Mouse (Mus musculus): ENCODE data around the gene Trpc2.
A peak's percentile ranks its signal among the peaks of the same experiment; 100 is the strongest.
"Not testable (repeated sequence)": the region's sequence is repeated elsewhere in the genome, so short reads cannot be mapped to it uniquely, and the experiment has no call there.

Trpc2 gene

GRCm38 (mm10) chr7:102082816-102083215 lies at the start of gene Trpc2:
Trpc2 (plus strand) TSS chr7:102083116.
- DNase-seq (ENCODE audit: low read depth, low spot score): no peak

GRCm38 (mm10) chr7:102034904-102035303 lies 48.0 kb upstream of the Trpc2 start:
- DNase-seq (ENCODE audit: low read depth, low spot score): no peak

DNA sequence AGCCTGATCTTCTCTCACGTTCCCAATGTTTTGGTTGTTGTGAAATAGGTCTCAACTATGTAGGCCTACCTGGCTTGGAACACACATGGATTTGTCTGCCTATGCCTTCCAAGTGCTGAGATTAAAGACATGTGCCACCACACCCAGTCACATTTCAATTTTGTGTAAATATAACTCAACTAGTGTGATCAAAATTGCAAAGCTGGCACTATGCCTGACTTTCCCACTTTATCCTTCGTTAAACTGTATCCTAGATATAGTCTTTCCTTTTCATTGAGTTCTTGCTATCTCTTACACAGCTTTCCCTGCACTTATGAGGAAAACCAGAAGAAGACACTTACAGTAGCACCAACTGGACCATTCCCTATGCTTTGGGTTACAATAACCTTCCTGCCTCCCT lies 47.4 kb upstream of the Trpc2 start:
- no peak for DNase-seq (ENCODE audit: low read depth, low spot score)

- DNase-seq (ENCODE audit: low read depth, low spot score): no peak
Measured at GRCm38 (mm10) chr7:102037318-102037717, 45.6 kb upstream of the Trpc2 start.

DNA sequence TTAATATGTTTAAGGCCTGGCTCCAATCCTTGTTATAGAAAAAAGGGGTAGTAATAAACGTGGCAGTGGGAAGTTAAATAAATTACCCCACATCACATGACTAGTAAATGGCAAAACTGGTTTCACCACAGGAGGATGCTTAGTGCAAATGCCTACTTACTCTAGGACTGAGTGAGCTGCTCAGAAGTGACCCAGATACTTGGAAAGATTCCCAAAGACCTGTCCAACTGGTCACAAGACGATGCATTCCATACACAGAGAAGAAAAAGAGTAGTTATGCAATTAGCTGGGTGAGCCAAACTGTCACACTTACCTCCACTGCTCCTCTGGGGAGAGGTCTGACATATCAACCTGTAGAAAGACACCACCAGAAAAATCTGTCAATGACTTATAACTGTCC lies 40.6 kb upstream of the Trpc2 start:
- DNase-seq (ENCODE audit: low read depth, low spot score): no peak

GRCm38 (mm10) chr7:102048524-102048923 lies 34.4 kb upstream of the Trpc2 start:
- DNase-seq (ENCODE audit: low read depth, low spot score): not testable (repeated sequence)

DNA sequence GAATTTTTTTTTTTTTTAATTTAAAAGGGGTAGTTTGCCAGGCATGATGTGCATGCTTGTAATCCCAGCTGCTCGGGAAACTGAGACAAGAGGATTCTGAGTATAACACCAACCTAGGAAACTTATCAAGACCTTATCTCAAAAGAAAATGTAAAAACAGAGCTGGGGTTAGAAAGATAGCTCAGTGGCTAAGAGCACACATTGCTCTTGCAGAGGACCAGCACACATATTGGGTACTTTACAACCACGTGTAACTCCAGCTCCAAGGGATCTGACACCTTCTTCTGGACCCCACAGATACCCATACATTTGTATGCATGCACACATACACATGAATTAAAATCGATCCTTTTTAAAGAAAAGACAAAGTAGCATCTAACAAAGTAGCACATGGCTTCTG lies 21.6 kb upstream of the Trpc2 start:
- DNase-seq (ENCODE audit: low read depth, low spot score): no peak

- DNase-seq (ENCODE audit: low read depth, low spot score): no peak
Measured at GRCm38 (mm10) chr7:102062203-102062602, 20.7 kb upstream of the Trpc2 start.

GRCm38 (mm10) chr7:102063891-102064290 lies 19.0 kb upstream of the Trpc2 start:
- no peak for DNase-seq (ENCODE audit: low read depth, low spot score)

DNA sequence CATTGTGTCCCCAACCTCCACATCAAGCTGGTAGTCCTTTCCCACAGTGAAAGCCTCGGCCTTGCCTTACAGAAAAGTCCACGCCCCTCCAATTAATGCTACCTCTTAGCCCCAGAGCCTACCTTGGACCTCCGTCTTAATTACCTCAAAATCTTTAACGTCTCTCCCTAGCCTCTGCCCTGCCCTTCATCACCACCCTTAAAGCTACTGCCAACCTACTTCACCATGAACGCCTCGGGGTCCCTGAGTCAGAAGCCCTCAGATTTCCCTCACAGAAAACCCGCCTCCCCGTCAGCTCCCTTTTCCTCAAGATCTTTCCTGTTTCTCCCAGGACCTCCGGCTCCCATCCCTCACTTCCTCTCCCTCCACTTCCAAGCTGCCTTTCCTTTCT lies 18.3 kb upstream of the Trpc2 start:
- DNase-seq (ENCODE audit: low read depth, low spot score): no peak

GRCm38 (mm10) chr7:102065046-102065891 lies 17.6 kb upstream of the Trpc2 start, which contains the start of the genes Rnf121, Xndc1 and Xntrpc:
Rnf121 (minus strand) TSS chr7:102065469.
Xndc1 (plus strand) TSS chr7:102065511.
Xntrpc (plus strand) TSS chr7:102065713.
- peak; percentile 88 for DNase-seq (ENCODE audit: low read depth, low spot score)

DNA sequence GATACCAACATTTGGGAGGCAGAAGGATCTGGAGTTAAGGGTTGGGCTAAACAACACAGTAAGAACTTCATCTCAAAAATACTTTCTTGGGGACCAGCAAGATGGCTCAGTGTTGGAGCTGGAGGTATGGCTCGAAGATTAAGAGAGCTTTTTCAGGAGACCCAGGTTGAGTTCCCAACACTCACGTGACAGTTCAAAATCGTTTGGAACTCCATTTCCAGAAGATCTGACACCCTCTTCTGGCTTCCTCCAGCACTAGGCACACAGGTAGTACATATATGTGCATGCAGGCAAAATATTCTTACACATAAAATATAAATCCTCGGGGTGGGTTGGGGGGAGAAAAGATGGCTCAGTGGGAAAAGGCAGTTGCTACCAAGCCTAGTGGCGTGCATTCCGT lies 16.6 kb upstream of the Trpc2 start:
- DNase-seq (ENCODE audit: low read depth, low spot score): no peak

DNA sequence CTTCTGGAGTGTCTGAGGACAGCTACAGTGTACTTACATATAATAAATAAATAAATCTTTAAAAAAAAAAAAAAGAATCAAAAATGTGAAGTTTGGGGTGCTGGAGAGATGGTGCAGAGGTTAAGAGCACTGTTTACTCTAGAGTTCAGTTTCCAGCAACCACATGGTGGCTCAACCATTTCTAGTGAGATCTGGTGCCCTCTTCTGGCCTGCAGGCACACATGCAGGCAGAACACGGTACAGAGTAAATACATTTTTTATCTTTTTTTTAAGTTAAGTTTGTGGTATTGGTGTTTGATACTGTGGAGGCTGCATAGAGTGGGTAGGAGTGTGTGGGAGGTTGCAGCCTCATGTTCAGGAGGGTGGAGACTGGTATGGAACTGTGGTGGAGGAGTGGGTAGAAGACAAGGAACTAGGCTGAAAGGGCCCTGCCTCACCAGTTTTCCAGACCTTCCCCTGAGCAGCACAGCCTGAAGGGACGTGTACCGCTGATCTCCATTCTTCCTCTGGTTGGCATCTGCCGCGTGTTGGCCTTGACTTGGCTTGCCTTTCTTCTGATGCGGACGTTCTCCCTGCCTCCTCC lies 6.1 kb upstream of the Trpc2 start:
- no peak for DNase-seq (ENCODE audit: low read depth, low spot score)

GRCm38 (mm10) chr7:102078517-102078916 lies 4.4 kb upstream of the Trpc2 start:
- DNase-seq (ENCODE audit: low read depth, low spot score): no peak

DNA sequence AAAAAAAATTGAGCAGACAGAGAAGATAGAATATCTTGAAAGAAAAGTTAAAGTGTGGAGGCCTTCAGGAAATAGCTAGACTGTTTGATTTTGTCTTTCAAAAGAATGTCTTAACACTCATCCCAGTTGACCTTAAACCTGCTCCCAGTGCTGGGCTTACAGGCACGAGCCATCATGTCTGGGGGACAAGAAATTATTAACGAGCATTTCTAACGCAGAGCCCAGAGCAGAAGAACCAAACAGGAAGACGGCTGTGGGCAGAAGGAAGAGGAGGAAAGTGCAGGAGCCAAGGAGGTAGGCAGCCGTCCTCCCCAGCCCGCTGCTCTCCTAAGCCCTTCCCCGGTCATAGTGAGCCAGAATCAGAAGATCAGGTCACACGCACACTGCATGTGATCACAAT lies 2.6 kb upstream of the Trpc2 start:
- no peak for DNase-seq (ENCODE audit: low read depth, low spot score)

- no peak for DNase-seq (ENCODE audit: low read depth, low spot score)
Measured at GRCm38 (mm10) chr7:102081784-102082183, 1.1 kb upstream of the Trpc2 start.

DNA sequence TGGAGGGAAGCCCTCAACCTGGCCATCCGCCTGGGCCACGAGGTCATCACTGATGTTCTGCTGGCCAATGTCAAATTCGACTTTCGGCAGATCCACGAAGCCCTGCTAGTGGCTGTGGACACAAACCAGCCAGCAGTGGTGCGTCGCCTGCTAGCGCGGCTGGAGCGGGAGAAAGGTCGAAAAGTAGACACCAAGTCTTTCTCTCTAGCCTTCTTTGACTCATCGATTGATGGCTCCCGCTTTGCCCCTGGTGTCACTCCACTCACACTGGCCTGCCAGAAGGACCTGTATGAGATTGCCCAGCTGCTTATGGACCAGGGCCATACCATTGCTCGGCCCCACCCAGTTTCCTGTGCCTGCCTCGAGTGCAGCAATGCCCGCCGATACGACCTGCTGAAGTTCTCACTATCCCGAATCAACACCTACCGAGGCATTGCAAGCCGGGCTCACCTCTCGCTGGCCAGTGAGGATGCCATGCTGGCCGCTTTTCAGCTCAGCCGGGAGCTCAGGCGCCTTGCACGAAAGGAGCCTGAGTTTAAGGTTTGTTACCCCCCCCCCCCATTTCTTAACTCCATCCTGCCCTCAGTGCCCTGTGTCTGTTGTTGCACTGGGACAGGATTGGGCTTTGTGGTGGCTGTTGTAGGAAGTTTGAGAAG lies 1.3 kb downstream of the Trpc2 start:
- no peak for DNase-seq (ENCODE audit: low read depth, low spot score)

DNA sequence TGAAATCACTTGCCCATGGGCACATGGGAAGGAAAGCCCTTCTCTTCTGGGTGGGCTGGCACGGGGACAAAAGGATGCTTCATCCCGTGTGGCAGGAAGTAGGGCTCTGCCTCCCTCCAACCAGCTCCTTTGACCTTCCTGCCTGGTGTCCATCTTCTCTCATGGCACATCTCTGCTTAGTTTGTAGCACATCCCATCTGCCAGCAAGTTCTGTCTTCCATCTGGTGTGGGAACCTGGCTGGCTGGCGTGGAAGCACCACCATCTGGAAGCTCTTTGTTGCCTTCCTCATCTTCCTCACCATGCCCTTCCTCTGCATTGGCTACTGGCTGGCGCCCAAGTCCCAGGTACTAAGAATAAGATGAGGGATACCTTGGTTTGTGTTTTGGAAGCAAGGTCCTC lies 4.4 kb downstream of the Trpc2 start:
- DNase-seq (ENCODE audit: low read depth, low spot score): no peak

GRCm38 (mm10) chr7:102099760-102100661 lies 17.1 kb downstream of the Trpc2 start:
- DNase-seq (ENCODE audit: low read depth, low spot score): no peak

DNA sequence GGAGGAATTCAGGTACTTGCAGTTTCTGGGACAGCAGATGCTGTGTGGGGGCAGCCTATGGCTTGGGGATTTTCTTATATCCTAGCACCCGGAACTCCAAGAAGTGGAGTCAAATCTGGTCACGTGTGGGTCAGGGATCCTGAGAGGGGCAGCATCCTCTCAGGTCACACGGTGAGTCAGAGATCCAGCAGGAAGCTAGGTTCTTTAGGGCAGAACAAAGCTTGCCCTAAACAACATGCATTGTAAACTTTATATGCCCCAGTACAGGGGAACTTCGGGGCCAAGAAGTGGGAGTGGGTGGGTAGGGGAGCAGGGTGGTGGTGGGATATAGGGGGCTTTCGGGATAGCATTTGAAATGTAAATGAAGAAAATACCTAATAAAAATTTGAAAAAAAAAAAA lies 18.0 kb downstream of the Trpc2 start:
- DNase-seq (ENCODE audit: low read depth, low spot score): no peak

- no peak for DNase-seq (ENCODE audit: low read depth, low spot score)
Measured at GRCm38 (mm10) chr7:102101487-102101886, 18.6 kb downstream of the Trpc2 start, which contains the start of gene Art1. Art1 (plus strand) TSS chr7:102101743.
